Comparison of ENCODE assay signal across 25 mouse cellular contexts in the genomic region with DNA sequence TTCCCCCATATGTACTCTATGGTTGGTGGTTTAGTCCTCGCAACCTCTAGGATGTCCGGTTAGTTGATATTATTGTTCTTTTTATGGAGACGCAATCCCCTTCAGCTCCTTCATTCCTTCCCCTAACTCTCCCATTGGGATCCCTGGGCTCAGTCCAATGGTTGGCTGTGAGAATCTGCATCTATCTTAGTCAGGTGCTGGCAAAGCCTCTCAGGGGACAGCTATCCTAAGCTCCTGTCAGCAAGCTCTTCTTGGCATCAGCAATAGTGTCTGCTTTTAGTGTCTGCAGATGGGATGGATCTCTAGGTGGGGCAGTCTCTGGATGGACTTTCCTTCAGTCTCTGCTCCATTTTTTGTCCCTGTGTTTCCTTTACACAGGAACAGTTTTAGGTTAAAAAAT.
DNase-seq lines count a peak whose midpoint lies in the region; TF ChIP-seq lines count a peak whose summit lies in the region.
"Had no signal": no experiment of that assay in that cellular context is flagged by ENCODE, and none has a peak within 500 bp of the region (broad histone marks: within the 10 kb centered on the region; RNA-seq: fewer than 3 reads in every experiment).

No protein-coding gene starts in this region.

- peak overlapping the region; percentile 82 for H3K27ac ChIP-seq in gastrocnemius, adult 2 months
- H3K27ac ChIP-seq: embryonic facial prominence, embryonic 10.5 days; embryonic facial prominence, embryonic 13.5 days; forebrain, embryonic 12.5 days; forebrain, embryonic 15.5 days; heart, embryonic 10.5 days; heart, embryonic 13.5 days; hindbrain, embryonic 14.5 days; hindbrain, postnatal 0 days had no signal

- intact Hi-C loops in gastrocnemius, adult 2 months (cut with DNase I): loop anchor here (5.0 kb wide), 2 partner anchors 38 to 42 kb away; no protein-coding TSS in a partner anchor

- H3K4me3 ChIP-seq in gastrocnemius, adult 2 months: peak overlapping the region; percentile 4; the same call in 1 of the 2 replicates
- H3K4me3 ChIP-seq: embryonic facial prominence, embryonic 10.5 days; embryonic facial prominence, embryonic 13.5 days; erythroblast, embryonic 14.5 days; forebrain, embryonic 12.5 days; forebrain, embryonic 15.5 days; heart, embryonic 10.5 days; heart, embryonic 13.5 days had no signal

- DNase-seq in gastrocnemius, adult 2 months: peak; percentile 71
- no peak for DNase-seq in gastrocnemius, postnatal 10 days
- DNase-seq in heart, adult 11 months: peak; percentile 72
- DNase-seq in heart, adult 9 months (ENCODE audit: low spot score in 2 of 2): no peak
- DNase-seq in brain, adult 2 months (ENCODE audit: low read depth, low spot score): peak; percentile 27
- no peak for DNase-seq in right cerebral cortex, postnatal 36 days (ENCODE audit: low spot score in 2 of 2)
- DNase-seq: adrenal gland, postnatal 14 days; B cell, adult 2 months; cerebellum, adult 11-12 months; cerebellum, adult 8-10 months; cerebellum, postnatal 36 days; embryo, embryonic 11 days; heart, adult 18-20 months; heart, postnatal 14 days; heart, postnatal 4 days; kidney, adult 18-20 months had no signal

- TF ChIP-seq CTCF in gastrocnemius, adult 2 months (IDR thresholded peaks at IDR 0.05): no peak

Comparison
In these comparisons a context has a peak if more than half of its experiments do, and no peak if none do; other contexts are left out.
1. DNase-seq: peak in gastrocnemius, adult 2 months (single experiment), heart, adult 11 months (single experiment) and brain, adult 2 months (single experiment); none in gastrocnemius, postnatal 10 days (single experiment), heart, adult 9 months (0 of 2) and right cerebral cortex, postnatal 36 days (0 of 2).